Mouse (Mus musculus) thymus, adult 2 months (tissue): Measurements from ENCODE around the gene Itpr2. TPM values are rescaled to one million over a fixed set of nuclear protein-coding genes. Genes with fewer than 3 reads are reported as not detected.

Experiments used
- DNase-seq: peaks from one replicate; pipeline ENCODE4 v3.0.0; 2021
- H3K27ac ChIP-seq: fragments of 200-500 bp; 2 replicates; pipeline ENCODE4 v1.5.1; 2012; ENCODE audit warnings: low read length, control low read depth; ENCODE audit not compliant: control insufficient read depth, insufficient read depth
- H3K27me3 ChIP-seq: fragments of 200-500 bp; 2 replicates; pipeline ENCODE4 v1.6.1; 2012; ENCODE audit warnings: mild to moderate bottlenecking, low read length, moderate library complexity, mixed read lengths; ENCODE audit not compliant: control insufficient read depth, insufficient read depth
- H3K36me3 ChIP-seq: fragments of 200-500 bp; 2 replicates; pipeline ENCODE4 v1.6.1; 2012; ENCODE audit warnings: mild to moderate bottlenecking, low read length, moderate library complexity; ENCODE audit not compliant: control insufficient read depth, insufficient read depth
- H3K4me1 ChIP-seq: fragments of 200-500 bp; replicated peaks from 2 replicates; pipeline ENCODE4 v1.6.1; 2012; ENCODE audit warnings: low read length; ENCODE audit not compliant: control insufficient read depth, insufficient read depth
- H3K4me3 ChIP-seq: fragments of 200-500 bp; 2 replicates; pipeline ENCODE4 v1.5.1; 2012; ENCODE audit warnings: mild to moderate bottlenecking, low read length, control low read depth, moderate library complexity; ENCODE audit not compliant: control insufficient read depth, insufficient read depth
- CTCF ChIP-seq: fragments of 200-500 bp; IDR thresholded peaks from 2 replicates; pipeline ENCODE4 v1.5.1; 2012; ENCODE audit warnings: mild to moderate bottlenecking, control low read depth, low read length, moderate library complexity, borderline replicate concordance; ENCODE audit not compliant: control insufficient read depth, poor library complexity, insufficient read depth; ENCODE audit errors: extremely low read depth
- POLR2A ChIP-seq: fragments of 200-500 bp; IDR thresholded peaks from 2 replicates; pipeline ENCODE4 v1.6.1; 2012; ENCODE audit warnings: mild to moderate bottlenecking, low read length, control low read depth, moderate library complexity; ENCODE audit not compliant: control insufficient read depth, poor library complexity, insufficient read depth; ENCODE audit errors: extremely low read depth
- WGBS: fragments of 180-500 bp; shearing (Covaris S2); methylation state at CpG from one replicate; pipeline ENCODE4 v1.1.7; 2018; 5-methylcytosine and 5-hydroxymethylcytosine counted together
- polyA plus RNA-seq: library from polyadenylated mRNA; depleted of rRNA; stranded (reverse); fragments of >200 nt; gene quantifications from 2 replicates; pipeline ENCODE4 v1.2.3, GENCODE M21; 2012

Itpr2 gene
- polyA plus RNA-seq, 1 experiment, result 60.3 TPM

GRCm38 (mm10) chr6:146464014-146464644 is 37.9 kb downstream of the Itpr2 start:
- H3K4me1 ChIP-seq, result peaks cover 24% of the 10 kb centered on the region
- DNase-seq, result no peak
- peaks cover 29% of the 10 kb centered on the region for H3K36me3 ChIP-seq
- WGBS, result 96% methylated on average over 8 of the region's 8 CpGs
- H3K27me3 ChIP-seq, result no peaks in the 10 kb centered on the region
- no peak overlapping the region for H3K27ac ChIP-seq
- TF ChIP-seq CTCF, result no peak
- no peak for TF ChIP-seq POLR2A
- H3K4me3 ChIP-seq, result no peak overlapping the region

- Histone ChIP-seq H3K36me3 (peaks cover 6% of the 10 kb centered on the region; the same call in 1 of the 2 replicates), H3K27me3 (no peaks in the 10 kb centered on the region), H3K27ac (peak overlapping the region; percentile 68; the same call in 1 of the 2 replicates), H3K4me1 (peaks cover 47% of the 10 kb centered on the region), H3K4me3 (no peak overlapping the region)
- TF ChIP-seq POLR2A (no peak), CTCF (no peak)
- WGBS, result 41% methylated on average over 8 of the region's 8 CpGs
- no peak for DNase-seq
Measured at GRCm38 (mm10) chr6:146460936-146461335, 41.1 kb downstream of the Itpr2 start.

DNA sequence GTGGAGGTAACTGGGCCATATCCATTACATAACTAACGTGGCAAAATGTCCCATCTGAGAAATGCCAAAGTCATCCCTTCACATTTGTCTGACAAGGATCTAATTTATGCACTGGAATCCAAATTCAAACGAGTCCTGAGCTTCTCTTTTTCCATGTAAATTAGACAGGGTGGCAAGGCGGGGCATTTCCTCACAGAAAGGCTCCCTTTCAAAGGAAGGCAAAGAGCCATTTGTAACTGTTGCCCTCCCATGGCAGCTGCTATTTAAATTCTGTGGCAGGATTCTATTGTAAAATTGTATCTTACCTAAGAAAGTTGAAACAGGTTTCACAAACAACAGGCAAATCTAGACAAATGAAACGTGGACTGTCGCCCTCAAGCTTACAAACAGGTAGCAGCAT is 43.6 kb downstream of the Itpr2 start:
- WGBS, result 59% methylated on average over 5 of the region's 5 CpGs
- Histone ChIP-seq H3K4me1 (peaks cover 47% of the 10 kb centered on the region), H3K36me3 (no peaks in the 10 kb centered on the region), H3K4me3 (no peak overlapping the region), H3K27ac (no peak overlapping the region; the same call in 1 of the 2 replicates), H3K27me3 (no peaks in the 10 kb centered on the region)
- DNase-seq, result no peak
- TF ChIP-seq CTCF (no peak), POLR2A (no peak)

DNA sequence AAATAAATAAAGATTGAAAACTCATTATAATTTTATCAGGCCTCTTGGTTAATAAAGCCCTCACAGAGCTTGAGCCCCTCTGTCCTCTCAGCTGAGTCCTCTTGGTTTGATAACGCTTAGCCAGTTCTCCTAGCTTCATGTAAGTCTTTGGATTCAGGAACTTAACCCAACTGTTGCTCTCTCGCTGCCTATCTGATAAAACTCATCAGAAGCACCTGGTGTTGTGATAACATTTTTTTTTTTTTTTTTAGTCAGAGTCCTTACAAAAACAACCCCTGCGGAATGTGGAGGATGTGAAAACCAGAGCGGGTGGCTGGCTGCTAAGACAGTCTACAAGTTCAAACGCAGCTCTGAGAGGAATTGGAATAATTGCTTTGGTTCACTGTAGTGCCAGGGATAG is 45.3 kb downstream of the Itpr2 start:
- Histone ChIP-seq H3K36me3 (no peaks in the 10 kb centered on the region), H3K4me3 (no peak overlapping the region), H3K4me1 (peaks cover 50% of the 10 kb centered on the region), H3K27me3 (no peaks in the 10 kb centered on the region), H3K27ac (peak overlapping the region; percentile 75)
- WGBS, result 9% methylated on average over 5 of the region's 5 CpGs
- TF ChIP-seq POLR2A (no peak), CTCF (no peak)
- DNase-seq, result no peak

- 84% methylated on average over 10 of the region's 10 CpGs for WGBS
- TF ChIP-seq POLR2A (no peak), CTCF (no peak)
- no peak for DNase-seq
- Histone ChIP-seq H3K36me3 (no peaks in the 10 kb centered on the region), H3K27me3 (no peaks in the 10 kb centered on the region), H3K27ac (no peak overlapping the region), H3K4me1 (peaks cover 37% of the 10 kb centered on the region), H3K4me3 (no peak overlapping the region)
Measured at GRCm38 (mm10) chr6:146454520-146455511, 47.2 kb downstream of the Itpr2 start.

DNA sequence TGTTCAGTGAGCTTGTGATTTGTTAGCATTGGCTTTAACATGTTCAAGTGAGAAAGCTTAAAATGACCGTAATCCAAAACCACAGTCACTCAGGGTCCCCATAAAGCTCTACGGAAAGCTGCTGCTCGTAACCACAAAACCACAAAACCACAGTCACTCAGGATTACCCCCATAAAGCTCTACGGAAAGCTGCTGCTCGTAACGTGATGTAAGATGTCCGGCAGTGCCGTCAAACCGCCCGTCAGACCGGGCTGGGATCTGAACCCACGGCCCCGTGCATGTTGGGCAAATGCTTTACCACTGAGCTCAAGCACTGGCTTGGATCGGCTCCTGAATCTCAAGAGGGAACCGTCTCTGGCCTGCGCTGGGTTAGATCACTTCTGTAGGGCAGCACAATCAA is 49.5 kb downstream of the Itpr2 start:
- Histone ChIP-seq H3K36me3 (no peaks in the 10 kb centered on the region), H3K27me3 (no peaks in the 10 kb centered on the region), H3K27ac (no peak overlapping the region), H3K4me1 (peaks cover 18% of the 10 kb centered on the region), H3K4me3 (no peak overlapping the region)
- TF ChIP-seq POLR2A, result no peak
- TF ChIP-seq CTCF, result no peak
- no peak for DNase-seq
- WGBS, result 8% methylated on average over 16 of the region's 16 CpGs
